Mouse (Mus musculus): ENCODE results near the gene Rab40c. TPM values are rescaled to one million over a fixed set of nuclear protein-coding genes. Genes with fewer than 3 reads are reported as not detected.

Gene Rab40c
- polyA plus RNA-seq, 1 experiment from 2014 or later: 11.0 TPM

DNA sequence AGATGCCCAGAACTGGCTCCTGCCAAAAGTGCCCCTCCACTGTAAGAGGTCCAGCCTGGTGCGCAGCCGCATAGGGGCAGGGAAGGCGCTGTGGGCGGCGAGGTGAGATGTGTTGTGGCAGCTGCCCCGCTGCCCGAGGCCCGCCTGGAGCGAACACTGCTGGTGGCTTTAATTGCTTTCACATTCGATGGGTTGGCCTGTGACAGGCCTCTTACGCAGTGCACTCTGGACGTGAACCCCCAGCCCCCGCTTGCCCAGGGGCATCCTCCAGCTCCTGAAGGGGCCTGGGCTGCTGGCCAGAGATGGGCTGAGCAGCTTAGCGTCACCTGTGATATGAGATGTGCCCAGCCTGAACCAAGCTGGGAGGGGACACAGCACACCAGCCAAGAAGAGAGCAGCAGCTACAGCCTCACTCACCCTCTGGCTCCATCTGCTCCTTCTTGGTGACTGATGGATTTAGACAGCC, 38.1 kb upstream of the Rab40c start:
- H3K4me3 ChIP-seq (ENCODE audit: low read depth, low read length): no peak overlapping the region
- H3K27me3 ChIP-seq (ENCODE audit: control insufficient read depth, insufficient read depth, low read length): peaks cover 10% of the 10 kb centered on the region
- 87% methylated on average over 14 of the region's 14 CpGs for whole genome bisulfite sequencing (ENCODE audit: insufficient replicate concordance)
- peaks cover 4% of the 10 kb centered on the region; the same call in 1 of the 2 replicates for H3K4me1 ChIP-seq (ENCODE audit: control insufficient read depth, insufficient read depth, low read length)
- no peak for ATAC-seq (replicated peaks; ENCODE audit: insufficient number of reproducible peaks, low FRiP score, low TSS enrichment)
- H3K9me3 ChIP-seq (replicated peaks; ENCODE audit: control insufficient read depth, low read length): no peaks in the 10 kb centered on the region
- no peak overlapping the region for H3K4me2 ChIP-seq
- no peak overlapping the region for H3K27ac ChIP-seq (ENCODE audit: low read depth, low read length)
- peaks cover 3% of the 10 kb centered on the region; the same call in 1 of the 2 replicates for H3K36me3 ChIP-seq (ENCODE audit: control insufficient read depth, insufficient read depth, low read length)
- no peak overlapping the region for H3K9ac ChIP-seq (ENCODE audit: low read depth, low read length)

DNA sequence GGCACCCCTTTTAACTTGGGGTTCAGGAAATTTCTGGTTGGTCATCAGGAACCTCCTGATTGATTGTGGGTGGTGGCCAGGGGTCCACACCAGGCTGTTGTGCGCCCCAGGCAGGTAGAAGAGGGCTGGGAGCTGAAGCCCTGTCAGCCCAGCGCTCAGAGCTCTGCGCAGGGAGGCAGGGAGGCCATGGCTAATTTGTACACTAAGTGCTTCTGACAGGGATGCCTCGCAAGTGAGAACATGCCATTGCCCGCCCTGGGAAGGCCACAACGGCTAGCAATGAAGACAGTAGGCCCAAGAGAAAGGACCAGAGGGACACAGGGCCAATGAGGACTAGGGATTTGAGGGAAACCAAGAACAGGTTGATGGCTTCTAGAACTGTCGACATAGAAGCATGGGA, 37.1 kb upstream of the Rab40c start:
- no peak overlapping the region for H3K27ac ChIP-seq (ENCODE audit: low read depth, low read length)
- peaks cover 3% of the 10 kb centered on the region; the same call in 1 of the 2 replicates for H3K36me3 ChIP-seq (ENCODE audit: control insufficient read depth, insufficient read depth, low read length)
- H3K9ac ChIP-seq (ENCODE audit: low read depth, low read length): no peak overlapping the region
- H3K27me3 ChIP-seq (ENCODE audit: control insufficient read depth, insufficient read depth, low read length): peaks cover 20% of the 10 kb centered on the region
- H3K4me1 ChIP-seq (ENCODE audit: control insufficient read depth, insufficient read depth, low read length): peaks cover 9% of the 10 kb centered on the region
- 83% methylated on average over 7 of the region's 7 CpGs for WGBS (ENCODE audit: insufficient replicate concordance)
- no peak overlapping the region for H3K4me2 ChIP-seq
- ATAC-seq (replicated peaks; ENCODE audit: insufficient number of reproducible peaks, low FRiP score, low TSS enrichment): no peak
- H3K9me3 ChIP-seq (replicated peaks; ENCODE audit: control insufficient read depth, low read length): no peaks in the 10 kb centered on the region
- no peak overlapping the region for H3K4me3 ChIP-seq (ENCODE audit: low read depth, low read length)

DNA sequence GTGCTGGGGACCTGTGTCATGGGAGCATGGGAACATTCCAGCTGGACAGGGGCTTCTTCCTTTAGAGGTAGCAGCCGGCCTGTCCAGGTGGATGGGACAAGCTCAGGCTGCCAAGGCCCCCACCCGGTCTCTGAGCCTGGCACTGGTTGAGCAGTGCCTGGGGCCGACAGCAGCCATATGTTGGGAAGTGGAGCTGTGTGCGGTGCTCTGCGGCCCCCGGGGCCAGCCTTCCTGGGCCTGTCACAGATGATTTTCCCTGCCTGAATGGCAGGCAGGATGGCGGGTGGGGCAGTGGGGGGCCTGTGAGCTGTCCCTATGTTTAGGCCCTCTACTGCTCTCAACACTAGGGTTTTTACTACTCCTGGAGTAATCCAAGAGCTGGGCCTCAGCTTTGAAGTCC, 36.7 kb upstream of the Rab40c start:
- no peaks in the 10 kb centered on the region for H3K9me3 ChIP-seq (replicated peaks; ENCODE audit: control insufficient read depth, low read length)
- peaks cover 25% of the 10 kb centered on the region for H3K27me3 ChIP-seq (ENCODE audit: control insufficient read depth, insufficient read depth, low read length)
- WGBS (ENCODE audit: insufficient replicate concordance): 69% methylated on average over 7 of the region's 7 CpGs
- no peak overlapping the region for H3K4me3 ChIP-seq (ENCODE audit: low read depth, low read length)
- ATAC-seq (replicated peaks; ENCODE audit: insufficient number of reproducible peaks, low FRiP score, low TSS enrichment): no peak
- peaks cover 3% of the 10 kb centered on the region; the same call in 1 of the 2 replicates for H3K36me3 ChIP-seq (ENCODE audit: control insufficient read depth, insufficient read depth, low read length)
- H3K4me2 ChIP-seq: no peak overlapping the region
- H3K4me1 ChIP-seq (ENCODE audit: control insufficient read depth, insufficient read depth, low read length): peaks cover 13% of the 10 kb centered on the region
- no peak overlapping the region for H3K9ac ChIP-seq (ENCODE audit: low read depth, low read length)
- H3K27ac ChIP-seq (ENCODE audit: low read depth, low read length): no peak overlapping the region

DNA sequence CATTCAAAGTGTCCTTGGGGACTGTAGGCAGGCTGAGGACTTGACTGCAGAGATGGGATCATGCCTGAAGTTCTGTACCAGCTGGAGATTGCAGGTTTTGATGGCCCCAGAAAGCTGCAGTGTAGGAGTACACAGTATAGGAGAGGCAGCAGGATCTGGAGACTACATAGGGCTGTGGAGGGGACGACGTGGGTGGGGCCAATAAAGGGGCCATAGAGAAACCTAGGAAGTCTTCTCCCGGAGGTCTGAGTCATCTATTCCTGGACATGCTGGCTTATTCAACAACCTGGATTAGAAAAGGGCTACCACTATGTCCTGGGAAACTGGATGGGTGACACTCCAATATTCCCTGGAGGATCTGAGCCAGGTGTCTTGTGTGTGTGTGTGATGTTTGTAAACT, 36.2 kb upstream of the Rab40c start:
- Histone ChIP-seq H3K27me3 (ENCODE audit: control insufficient read depth, insufficient read depth, low read length) (peaks cover 29% of the 10 kb centered on the region), H3K4me2 (no peak overlapping the region), H3K36me3 (ENCODE audit: control insufficient read depth, insufficient read depth, low read length) (peaks cover 3% of the 10 kb centered on the region; the same call in 1 of the 2 replicates), H3K4me1 (ENCODE audit: control insufficient read depth, insufficient read depth, low read length) (peaks cover 16% of the 10 kb centered on the region), H3K9me3 (replicated peaks; ENCODE audit: control insufficient read depth, low read length) (no peaks in the 10 kb centered on the region), H3K4me3 (ENCODE audit: low read depth, low read length) (no peak overlapping the region), H3K9ac (ENCODE audit: low read depth, low read length) (no peak overlapping the region), H3K27ac (ENCODE audit: low read depth, low read length) (no peak overlapping the region)
- WGBS (ENCODE audit: insufficient replicate concordance): 57% methylated on average over 3 of the region's 3 CpGs
- ATAC-seq (replicated peaks; ENCODE audit: insufficient number of reproducible peaks, low FRiP score, low TSS enrichment): no peak

DNA sequence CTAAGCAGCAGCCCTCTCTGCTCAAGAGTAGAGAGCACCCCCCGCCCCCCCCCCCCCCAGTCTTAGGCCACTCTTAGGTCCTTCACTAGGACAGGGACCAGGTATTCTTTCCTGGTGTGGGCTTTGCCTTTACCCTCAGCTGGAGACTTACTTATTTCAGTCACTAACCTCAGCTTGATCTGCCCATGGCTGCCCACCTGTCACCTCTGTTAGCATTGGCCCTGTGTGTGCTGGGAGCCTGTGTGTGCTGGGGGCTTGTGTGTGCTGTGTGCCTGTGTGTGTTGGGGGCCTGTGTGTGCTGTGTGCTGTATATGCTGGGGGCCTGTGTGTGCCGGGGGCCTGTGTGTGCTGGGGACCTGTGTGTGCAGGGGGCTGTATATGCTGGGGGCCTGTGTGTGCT, 35.1 kb upstream of the Rab40c start:
- no peak for ATAC-seq (replicated peaks; ENCODE audit: insufficient number of reproducible peaks, low FRiP score, low TSS enrichment)
- Histone ChIP-seq H3K36me3 (ENCODE audit: control insufficient read depth, insufficient read depth, low read length) (no peaks in the 10 kb centered on the region), H3K9me3 (replicated peaks; ENCODE audit: control insufficient read depth, low read length) (no peaks in the 10 kb centered on the region), H3K4me1 (ENCODE audit: control insufficient read depth, insufficient read depth, low read length) (peaks cover 13% of the 10 kb centered on the region), H3K27ac (ENCODE audit: low read depth, low read length) (no peak overlapping the region), H3K27me3 (ENCODE audit: control insufficient read depth, insufficient read depth, low read length) (peaks cover 40% of the 10 kb centered on the region), H3K9ac (ENCODE audit: low read depth, low read length) (no peak overlapping the region), H3K4me2 (no peak overlapping the region), H3K4me3 (ENCODE audit: low read depth, low read length) (no peak overlapping the region)
- WGBS (ENCODE audit: insufficient replicate concordance): 97% methylated on average over 2 of the region's 2 CpGs

DNA sequence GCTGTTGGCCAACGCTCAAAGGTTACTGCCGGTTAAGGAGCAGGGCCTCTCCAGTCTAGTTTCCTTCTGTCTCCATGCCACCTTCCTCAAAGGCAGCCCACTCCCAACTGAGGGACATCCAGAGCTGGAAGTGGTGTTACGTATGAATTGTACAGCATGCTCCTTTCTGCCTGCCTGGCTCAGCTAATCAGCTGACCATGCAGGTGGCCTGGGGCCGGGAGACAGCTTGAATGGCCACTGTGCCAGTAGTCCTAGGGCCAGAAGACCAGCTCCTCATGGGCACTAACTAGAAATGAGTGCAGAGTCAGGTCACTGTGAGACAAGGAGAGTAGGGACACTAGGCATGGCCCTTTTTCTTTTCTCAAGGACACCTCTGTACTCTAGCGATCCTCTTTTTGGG, 33.6 kb upstream of the Rab40c start:
- Histone ChIP-seq H3K27ac (ENCODE audit: low read depth, low read length) (no peak overlapping the region), H3K4me3 (ENCODE audit: low read depth, low read length) (no peak overlapping the region), H3K36me3 (ENCODE audit: control insufficient read depth, insufficient read depth, low read length) (no peaks in the 10 kb centered on the region), H3K4me1 (ENCODE audit: control insufficient read depth, insufficient read depth, low read length) (peaks cover 13% of the 10 kb centered on the region), H3K27me3 (ENCODE audit: control insufficient read depth, insufficient read depth, low read length) (peaks cover 41% of the 10 kb centered on the region), H3K9ac (ENCODE audit: low read depth, low read length) (no peak overlapping the region), H3K4me2 (no peak overlapping the region), H3K9me3 (replicated peaks; ENCODE audit: control insufficient read depth, low read length) (no peaks in the 10 kb centered on the region)
- ATAC-seq (replicated peaks; ENCODE audit: insufficient number of reproducible peaks, low FRiP score, low TSS enrichment): no peak
- WGBS (ENCODE audit: insufficient replicate concordance): 77% methylated on average over 5 of the region's 5 CpGs

DNA sequence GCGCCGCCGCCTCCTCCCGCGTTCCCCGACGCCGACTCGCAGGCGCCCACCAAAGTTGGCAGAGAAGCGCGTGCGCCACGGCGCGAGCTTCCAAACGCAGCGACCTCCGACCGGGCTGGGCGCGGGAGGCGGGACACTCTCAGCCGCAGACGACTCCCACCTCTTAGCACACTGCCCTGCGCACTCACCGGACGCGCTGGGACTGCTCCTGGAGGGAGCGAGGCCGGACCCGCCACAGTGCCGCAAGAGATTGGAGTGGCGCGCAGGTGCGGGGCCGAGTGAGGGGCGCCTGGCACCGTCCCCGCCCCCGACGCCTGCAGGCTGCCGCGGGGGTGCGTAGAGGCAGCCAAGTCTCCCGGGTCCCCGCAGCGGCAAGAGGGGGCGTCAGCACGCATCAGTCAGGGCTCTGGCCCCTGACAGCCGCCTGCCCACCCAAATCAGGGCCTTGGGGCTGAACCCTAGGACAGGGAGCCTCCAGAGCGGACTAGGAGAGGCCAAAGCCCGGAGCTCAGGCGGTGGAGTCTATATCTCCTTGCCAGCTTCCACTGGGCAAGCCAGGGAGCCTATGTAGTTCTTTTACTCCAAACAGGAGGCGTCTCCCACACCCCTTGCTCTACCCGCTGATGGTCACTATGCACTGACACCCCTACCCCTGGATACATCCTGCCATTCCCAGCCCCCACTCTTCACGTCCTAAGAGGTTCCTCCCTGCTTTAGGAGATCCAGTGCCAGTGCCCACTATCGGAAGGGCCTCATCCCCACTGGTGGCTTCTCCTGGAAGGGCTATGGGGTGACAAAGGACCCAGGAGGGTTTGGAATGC, 32.5 kb upstream of the Rab40c start, which contains the start of gene A930017K11Rik:
TSS of gene A930017K11Rik (minus strand) at position 763 of the 821 bp plus-strand sequence.
- no peak; the same call in 1 of the 2 replicates for ATAC-seq (replicated peaks; ENCODE audit: insufficient number of reproducible peaks, low FRiP score, low TSS enrichment)
- peak within 1 kb of the TSS; percentile 78 for H3K4me2 ChIP-seq
- peaks cover 41% of the 10 kb centered on the region for H3K27me3 ChIP-seq (ENCODE audit: control insufficient read depth, insufficient read depth, low read length)
- WGBS (ENCODE audit: insufficient replicate concordance): 2% methylated on average over 57 of the region's 58 CpGs
- no peaks in the 10 kb centered on the region for H3K36me3 ChIP-seq (ENCODE audit: control insufficient read depth, insufficient read depth, low read length)
- no peak within 1 kb of the TSS for H3K27ac ChIP-seq (ENCODE audit: low read depth, low read length)
- H3K4me3 ChIP-seq (ENCODE audit: low read depth, low read length): peak within 1 kb of the TSS; percentile 52
- H3K4me1 ChIP-seq (ENCODE audit: control insufficient read depth, insufficient read depth, low read length): peaks cover 13% of the 10 kb centered on the region
- H3K9me3 ChIP-seq (replicated peaks; ENCODE audit: control insufficient read depth, low read length): no peaks in the 10 kb centered on the region
- H3K9ac ChIP-seq (ENCODE audit: low read depth, low read length): peak within 1 kb of the TSS; percentile 30

DNA sequence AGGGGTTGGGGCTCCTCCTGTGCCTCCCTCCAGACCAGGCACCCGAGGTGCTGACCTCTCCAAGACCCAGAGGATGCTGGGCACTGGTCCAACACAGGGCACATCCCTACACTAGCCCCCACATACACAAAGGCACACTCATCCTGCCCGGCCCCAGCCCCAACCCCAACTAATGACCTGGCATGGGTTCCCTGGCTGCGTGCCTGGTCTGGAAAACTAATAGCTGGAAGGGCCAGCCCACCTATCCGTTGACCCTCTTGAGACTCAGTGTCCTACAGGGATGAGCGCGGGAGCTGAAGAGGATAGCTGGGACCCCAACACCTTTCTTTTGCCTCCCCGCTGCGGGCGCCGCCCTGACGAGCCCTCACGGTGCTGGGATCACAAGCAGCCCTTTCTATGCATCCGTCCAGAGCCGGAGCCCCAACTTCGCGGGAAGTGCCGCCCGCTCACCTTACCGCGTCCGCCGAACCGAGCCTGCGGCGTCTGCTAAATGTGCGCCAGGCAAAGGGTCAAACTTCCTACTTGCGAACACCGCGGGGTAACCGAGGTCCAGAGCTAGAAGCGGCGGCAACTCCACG, 31.8 kb upstream of the Rab40c start:
- ATAC-seq (replicated peaks; ENCODE audit: insufficient number of reproducible peaks, low FRiP score, low TSS enrichment): no peak
- Histone ChIP-seq H3K4me2 (peak overlapping the region; percentile 78), H3K9ac (ENCODE audit: low read depth, low read length) (peak overlapping the region; percentile 30; the same call in 1 of the 2 replicates), H3K27me3 (ENCODE audit: control insufficient read depth, insufficient read depth, low read length) (peaks cover 41% of the 10 kb centered on the region), H3K27ac (ENCODE audit: low read depth, low read length) (no peak overlapping the region), H3K36me3 (ENCODE audit: control insufficient read depth, insufficient read depth, low read length) (no peaks in the 10 kb centered on the region), H3K4me3 (ENCODE audit: low read depth, low read length) (peak overlapping the region; percentile 52), H3K9me3 (replicated peaks; ENCODE audit: control insufficient read depth, low read length) (no peaks in the 10 kb centered on the region), H3K4me1 (ENCODE audit: control insufficient read depth, insufficient read depth, low read length) (peaks cover 13% of the 10 kb centered on the region)
- under 1% methylated on average over 33 of the region's 33 CpGs for WGBS (ENCODE audit: insufficient replicate concordance)

Data from heart, embryonic 11.5 days (tissue).